Mouse (Mus musculus): ENCODE measurements around the gene D630045J12Rik.

The D630045J12Rik gene

DNA sequence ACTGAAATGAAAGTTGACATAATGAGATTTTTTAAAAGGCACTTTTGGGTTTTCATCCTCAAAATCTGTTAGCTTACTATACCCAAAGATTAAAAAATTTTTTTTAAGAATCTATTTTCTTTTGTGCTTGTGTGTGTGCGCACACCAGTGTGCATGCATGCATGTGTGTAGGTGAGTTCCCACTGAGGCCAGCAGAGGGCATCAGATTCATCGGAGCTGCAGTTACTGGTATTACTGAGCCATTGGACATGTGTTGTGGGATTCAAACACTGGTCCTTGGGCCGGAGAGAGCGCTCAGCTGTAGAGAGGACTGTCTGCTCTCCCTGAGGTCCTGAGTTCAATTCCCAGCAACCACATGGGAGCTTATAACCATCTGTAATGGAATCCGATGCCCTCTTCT lies 123.9 kb downstream of the D630045J12Rik start:
- DNase-seq: no peak

DNA sequence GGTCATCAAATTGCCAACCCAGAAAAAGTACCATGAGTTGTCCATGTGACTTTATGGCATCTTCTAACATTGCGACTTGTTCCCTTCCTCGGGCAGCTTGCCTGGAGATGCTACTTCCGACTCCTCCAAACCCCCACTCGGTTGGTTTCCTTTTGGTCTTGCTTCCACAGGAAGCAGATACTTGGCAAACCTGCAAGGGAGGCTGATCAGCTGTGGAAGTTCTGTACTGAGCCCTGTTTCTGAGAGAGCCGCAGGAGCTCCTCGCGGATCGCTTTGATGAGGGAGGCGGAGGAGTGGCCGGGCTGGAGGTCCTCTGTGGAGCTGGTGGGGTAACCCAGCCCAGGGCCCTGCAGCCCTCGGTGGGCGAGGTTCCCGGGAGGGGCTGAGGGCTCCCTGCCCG lies 125.7 kb downstream of the D630045J12Rik start:
- DNase-seq: no peak

DNA sequence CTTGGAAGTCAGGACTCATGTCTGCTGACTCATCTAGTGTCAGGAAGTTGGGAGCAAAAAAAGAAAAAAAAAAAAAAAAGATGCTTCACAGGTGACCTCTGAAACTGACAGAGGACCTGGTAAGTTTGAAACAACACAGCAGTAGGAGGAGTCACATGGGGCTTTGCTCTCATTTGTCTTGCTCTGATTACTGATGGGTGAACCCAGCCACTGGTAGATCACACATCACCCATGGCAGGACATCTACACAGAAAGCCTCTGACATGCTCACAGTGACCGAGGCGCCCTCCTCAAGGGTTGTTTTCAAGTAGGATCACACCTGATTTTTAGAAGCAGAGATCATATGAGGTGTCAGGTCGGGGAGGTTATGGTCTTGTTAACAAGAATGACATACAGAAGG lies 128.3 kb downstream of the D630045J12Rik start:
- DNase-seq: no peak

DNA sequence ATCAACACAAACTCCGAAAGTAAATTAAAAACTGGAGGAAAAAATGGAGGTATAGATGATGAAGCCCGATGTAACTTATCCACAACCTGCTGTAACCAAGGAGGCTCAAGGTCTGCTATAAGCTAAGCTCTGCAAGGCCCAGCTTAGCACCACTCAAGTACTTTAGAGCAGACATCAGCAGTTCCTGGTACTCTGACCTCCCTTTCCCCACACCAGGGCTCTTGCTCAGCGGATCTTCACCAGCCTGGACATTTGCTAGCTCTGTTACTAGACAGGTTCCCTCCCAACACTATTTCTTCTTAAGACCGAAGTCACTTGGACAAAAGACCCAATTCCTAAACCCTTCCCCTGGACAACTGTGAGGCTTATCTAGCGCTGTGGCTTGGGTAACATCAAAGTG lies 128.9 kb downstream of the D630045J12Rik start:
- DNase-seq: no peak

- no peak for DNase-seq
These were observed 129.5 kb downstream of the D630045J12Rik start, which contains the start of gene Atp6v0a4 for GRCm38 (mm10) chr6:38124207-38124835. TSS of gene Atp6v0a4 (minus strand) at chr6:38124586.

DNA sequence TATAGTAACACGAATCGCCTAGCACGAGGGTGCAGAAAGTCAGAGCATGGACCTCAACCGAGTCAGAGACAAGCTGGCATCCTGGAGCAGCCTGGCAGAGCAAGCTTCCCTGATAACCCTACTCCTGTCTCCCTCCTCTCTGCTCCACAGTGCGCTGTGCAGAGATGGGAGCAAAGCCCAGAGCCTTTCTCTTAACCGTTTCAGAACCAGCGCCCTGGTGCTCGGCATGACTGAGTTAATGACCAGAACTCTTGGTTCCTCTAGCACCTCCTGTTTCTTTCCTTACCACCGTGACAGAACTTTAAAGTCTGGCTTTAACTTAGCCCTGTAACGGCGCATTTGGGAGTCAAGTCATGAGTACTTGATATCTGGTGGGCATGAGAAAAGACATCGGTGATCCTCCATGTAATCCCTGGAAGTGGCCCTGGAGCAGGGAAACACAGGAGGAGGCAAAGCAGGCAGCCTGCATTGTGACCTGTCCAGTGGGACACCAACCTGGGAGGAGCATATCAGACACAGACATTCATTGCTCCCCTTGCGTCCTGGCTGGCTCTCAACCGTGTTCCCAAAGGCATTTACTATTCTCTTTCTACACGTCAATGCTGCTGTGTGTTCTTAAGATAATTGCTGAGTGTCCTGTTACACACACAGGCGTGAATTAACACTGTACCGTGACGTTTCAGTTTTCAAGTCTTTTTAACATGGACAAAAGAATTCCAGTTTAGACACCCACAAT lies 130.2 kb downstream of the D630045J12Rik start:
- no peak for DNase-seq

- DNase-seq: no peak
These were observed 131.0 kb downstream of the D630045J12Rik start for GRCm38 (mm10) chr6:38122791-38123190.

DNA sequence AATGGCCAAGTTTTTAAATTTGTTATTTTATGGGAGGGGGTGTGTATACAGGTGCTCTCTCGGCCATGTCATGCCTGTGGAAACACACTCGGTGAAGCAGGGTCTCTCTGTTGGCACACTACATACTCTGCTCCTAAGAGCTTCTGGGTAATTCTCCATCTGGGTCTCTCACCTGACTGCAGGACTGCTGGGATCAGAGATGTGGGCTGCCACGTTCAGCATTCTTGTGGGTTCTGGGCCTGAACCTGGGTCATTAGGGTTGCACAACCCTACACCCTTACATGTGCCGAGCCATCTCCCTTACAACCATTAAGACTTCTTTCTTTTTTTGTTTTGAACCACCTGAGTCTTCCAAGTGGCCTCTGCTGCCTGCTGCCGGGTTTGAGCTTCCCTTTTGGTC lies 132.0 kb downstream of the D630045J12Rik start:
- no peak for DNase-seq

GRCm38 (mm10) chr6:38120681-38121371 lies 133.0 kb downstream of the D630045J12Rik start:
- no peak for DNase-seq

- DNase-seq: no peak
These were observed 135.5 kb downstream of the D630045J12Rik start for GRCm38 (mm10) chr6:38118341-38118740.

DNA sequence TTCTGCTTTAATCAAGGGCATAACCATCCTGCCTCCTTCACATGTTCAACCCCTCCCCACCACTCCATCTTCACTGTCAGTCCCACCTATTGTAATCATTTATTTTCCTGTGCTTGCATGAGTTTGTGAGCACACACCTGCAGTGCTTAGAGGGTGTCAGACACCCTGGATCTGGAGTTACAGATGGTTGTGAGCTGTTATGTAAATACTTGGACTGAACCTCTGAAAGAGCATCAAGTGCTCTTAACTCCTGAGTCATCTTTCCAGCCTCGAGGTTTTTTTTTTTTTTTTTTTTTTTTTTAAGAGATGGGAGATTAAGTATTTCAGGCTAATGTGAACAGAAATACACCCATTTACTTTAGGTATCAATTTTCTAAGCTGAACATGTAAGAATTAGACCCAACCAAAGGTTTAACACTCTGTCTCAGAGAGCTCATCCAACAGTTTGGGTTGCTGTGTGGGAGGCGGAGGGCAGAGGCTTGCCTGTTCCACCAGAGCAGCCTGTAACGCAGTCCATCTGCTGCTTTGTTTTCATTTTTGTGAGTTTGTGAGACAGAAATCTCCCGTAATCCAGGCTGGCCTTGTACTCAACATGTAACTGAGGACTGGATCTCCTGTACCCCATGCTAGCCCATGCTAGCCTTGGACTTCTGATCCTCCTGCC lies 137.6 kb downstream of the D630045J12Rik start:
- no peak for DNase-seq

DNA sequence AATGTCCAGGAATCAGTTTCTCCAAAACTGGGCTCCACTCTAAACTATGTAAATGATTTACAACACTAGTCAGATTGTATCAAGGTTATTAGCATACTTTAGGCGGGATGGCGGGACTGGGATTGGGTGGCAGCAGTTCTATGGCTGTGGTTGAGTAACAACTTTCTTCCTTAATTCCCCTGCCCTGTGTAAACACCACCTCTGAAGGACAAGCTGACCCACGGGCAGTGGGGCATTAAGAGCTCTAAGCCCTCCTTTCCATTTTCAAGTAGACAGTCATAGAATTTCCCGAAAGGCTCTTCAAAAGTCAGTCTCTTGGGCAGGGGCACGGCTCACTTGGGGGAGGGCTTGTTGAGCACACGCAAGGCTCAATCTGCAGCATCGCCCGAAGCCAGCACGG lies 142.9 kb downstream of the D630045J12Rik start:
- DNase-seq: no peak

- DNase-seq: no peak
These were observed 143.9 kb downstream of the D630045J12Rik start for GRCm38 (mm10) chr6:38109871-38110270.

GRCm38 (mm10) chr6:38109160-38109795 lies 144.5 kb downstream of the D630045J12Rik start, which contains the start of gene Tmem213:
TSS of gene Tmem213 (plus strand) at chr6:38109255.
- no peak for DNase-seq

DNA sequence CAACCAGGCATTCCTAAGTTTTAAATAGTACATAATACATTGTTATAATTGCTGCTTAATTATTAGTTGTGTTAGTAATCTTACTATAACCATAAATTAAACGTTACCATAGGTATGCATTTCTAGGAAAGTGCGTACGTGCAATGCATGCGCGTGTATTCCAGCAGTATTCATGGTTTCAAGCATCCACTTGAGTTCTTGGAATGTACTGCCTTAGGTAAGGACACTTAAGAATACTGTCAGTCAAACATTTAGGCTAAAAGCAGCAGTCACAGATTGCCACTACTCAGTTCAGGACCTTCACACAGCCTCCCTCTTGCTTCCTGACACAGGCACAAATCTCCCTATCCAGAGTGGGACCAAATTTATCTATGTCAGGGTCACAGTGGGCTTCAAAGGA lies 145.4 kb downstream of the D630045J12Rik start:
- no peak for DNase-seq

DNA sequence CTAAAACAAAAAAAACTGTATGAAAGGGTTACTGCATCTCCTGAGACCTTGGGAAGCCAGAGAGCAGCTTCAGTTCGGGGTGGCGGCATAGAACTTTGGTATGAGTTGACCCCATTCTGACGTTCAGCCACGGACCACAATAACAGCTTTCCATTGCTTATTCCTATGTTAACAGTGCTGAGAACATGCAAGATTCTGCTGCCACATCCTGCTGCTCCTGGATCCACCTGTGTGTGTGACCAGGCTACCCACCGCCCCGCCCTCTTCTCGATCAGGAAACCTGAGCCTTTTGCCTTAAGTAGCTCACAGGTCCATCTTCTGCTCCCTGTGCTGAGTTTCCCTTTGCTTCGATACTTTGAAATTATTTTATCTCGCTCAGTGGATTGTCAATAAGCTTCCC lies 147.9 kb downstream of the D630045J12Rik start:
- no peak for DNase-seq

GRCm38 (mm10) chr6:38103775-38104174 lies 150.0 kb downstream of the D630045J12Rik start:
- DNase-seq: no peak

GRCm38 (mm10) chr6:38102216-38102795 lies 151.5 kb downstream of the D630045J12Rik start:
- DNase-seq: no peak

GRCm38 (mm10) chr6:38096961-38097370 lies 156.8 kb downstream of the D630045J12Rik start:
- DNase-seq: no peak

DNA sequence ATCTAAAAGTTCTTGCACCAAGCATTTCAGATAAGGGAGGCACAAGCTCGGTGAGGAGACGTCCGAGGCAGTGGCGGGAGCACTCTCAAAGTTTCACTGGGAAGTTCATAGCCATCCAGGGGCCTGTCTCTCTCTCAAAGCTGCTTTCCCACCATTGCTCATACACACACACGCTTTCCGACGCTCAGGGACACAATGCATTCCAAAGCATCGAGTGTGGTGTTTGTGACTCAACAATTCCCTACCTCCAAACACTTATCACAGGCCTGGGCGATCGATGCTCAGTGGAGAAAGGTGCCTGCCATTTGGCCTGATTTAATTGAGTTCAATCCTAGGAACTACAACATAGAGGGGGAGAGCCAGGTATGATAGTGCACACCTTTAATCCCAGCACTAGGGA lies 159.1 kb downstream of the D630045J12Rik start:
- DNase-seq: no peak

DNA sequence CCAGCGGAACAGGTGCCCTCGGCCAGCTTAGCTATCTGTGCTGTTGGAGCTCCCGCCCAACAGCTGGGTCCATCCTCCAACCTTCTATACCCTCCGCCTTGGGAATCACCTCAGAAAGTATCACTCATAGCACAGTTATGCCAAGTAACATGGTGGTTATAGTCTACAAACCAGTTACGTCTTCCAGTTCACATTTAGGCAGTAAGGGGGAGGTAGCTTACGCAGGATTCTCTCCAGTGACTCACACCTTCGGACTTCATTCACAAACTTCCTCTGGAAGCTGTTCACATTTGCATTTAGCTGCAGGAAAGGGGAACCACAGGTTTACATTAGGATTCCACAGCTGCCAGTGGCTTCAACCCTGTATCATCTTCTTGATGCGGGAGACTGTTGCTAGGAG lies 161.3 kb downstream of the D630045J12Rik start:
- no peak for DNase-seq
